Mouse (Mus musculus): Measurements from ENCODE around the gene Arfgef3. TPM values are rescaled to one million over a fixed set of nuclear protein-coding genes. Genes with fewer than 3 reads are reported as not detected.
"Not testable (repeated sequence)": the region's sequence is repeated elsewhere in the genome, so short reads cannot be mapped to it uniquely, and the experiment has no call there.

The Arfgef3 gene
- polyA plus RNA-seq, 1 experiment from 2014 or later = 6.3 TPM

DNA sequence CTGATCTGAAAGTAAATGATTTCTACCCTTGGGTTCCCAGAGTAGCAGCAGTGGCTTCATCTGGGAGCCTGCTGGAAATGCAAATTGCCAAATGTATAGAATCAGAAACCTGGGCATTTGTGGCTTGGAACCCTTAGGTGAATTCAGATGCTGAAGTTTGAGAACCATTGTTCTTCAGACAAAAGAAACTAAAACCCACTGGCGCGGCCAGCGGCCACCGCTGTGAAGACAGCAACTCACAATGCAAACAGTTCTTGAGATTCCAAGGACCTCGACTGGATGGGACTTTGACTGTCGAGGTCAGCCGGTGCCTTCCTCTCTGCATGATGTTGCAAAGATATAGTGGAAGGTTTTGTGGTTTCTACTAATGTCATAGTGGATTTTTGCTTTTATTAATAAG lies 159.6 kb downstream of the Arfgef3 start:
- no peak overlapping the region for H3K4me3 ChIP-seq (ENCODE audit: low read length)

DNA sequence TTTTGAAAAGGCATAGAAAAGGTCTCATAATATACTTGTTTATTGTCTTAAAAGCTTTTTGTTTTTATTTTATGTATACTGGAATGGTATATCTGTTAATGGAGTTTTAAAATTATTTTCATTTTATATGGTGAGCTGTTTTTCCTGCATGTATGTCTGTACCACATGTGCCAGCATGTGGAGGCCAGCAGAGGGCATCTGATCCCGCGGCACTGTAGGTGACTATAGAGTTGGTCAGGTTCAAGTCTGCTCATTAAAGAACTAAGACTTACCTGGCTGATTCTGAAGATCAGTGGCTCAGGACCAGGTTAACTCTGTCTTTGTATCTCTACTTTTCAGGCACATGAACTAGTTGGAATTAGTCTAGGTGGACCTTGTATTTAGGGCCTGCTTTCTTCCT lies 171.2 kb downstream of the Arfgef3 start:
- no peak for ATAC-seq
- H3K4me3 ChIP-seq (ENCODE audit: low read length) = no peak overlapping the region
- H3K4me2 ChIP-seq (ENCODE audit: low read length) = no peak overlapping the region
- H3K9me3 ChIP-seq (ENCODE audit: control insufficient read depth, low read length) = no peaks in the 10 kb centered on the region; the same call in 1 of the 2 replicates
- H3K36me3 ChIP-seq (ENCODE audit: control insufficient read depth, insufficient read depth, low read length) = no peaks in the 10 kb centered on the region
- H3K27me3 ChIP-seq (replicated peaks; ENCODE audit: control insufficient read depth, insufficient read depth, low read length) = no peaks in the 10 kb centered on the region
- H3K9ac ChIP-seq (ENCODE audit: low read depth, low read length) = no peak overlapping the region
- H3K27ac ChIP-seq (ENCODE audit: low read depth, low read length) = no peak overlapping the region
- H3K4me1 ChIP-seq (ENCODE audit: control insufficient read depth, insufficient read depth, low read depth, low read length) = no peaks in the 10 kb centered on the region
- 56% methylated on average over 2 of the region's 2 CpGs for WGBS

More for the DNA sequence above, 159.6 kb downstream of the Arfgef3 start:
- 5% methylated on average over 7 of the region's 7 CpGs for WGBS
- no peak for ATAC-seq
- Histone ChIP-seq H3K27ac (ENCODE audit: low read depth, low read length) (no peak overlapping the region), H3K9me3 (ENCODE audit: control insufficient read depth, low read length) (no peaks in the 10 kb centered on the region), H3K9ac (ENCODE audit: low read depth, low read length) (no peak overlapping the region), H3K4me2 (ENCODE audit: low read length) (no peak overlapping the region), H3K27me3 (replicated peaks; ENCODE audit: control insufficient read depth, insufficient read depth, low read length) (no peaks in the 10 kb centered on the region), H3K4me1 (ENCODE audit: control insufficient read depth, insufficient read depth, low read depth, low read length) (no peaks in the 10 kb centered on the region), H3K36me3 (ENCODE audit: control insufficient read depth, insufficient read depth, low read length) (peaks cover 3% of the 10 kb centered on the region; the same call in 1 of the 2 replicates)

- Histone ChIP-seq H3K4me1 (ENCODE audit: control insufficient read depth, insufficient read depth, low read depth, low read length) (no peaks in the 10 kb centered on the region), H3K9ac (ENCODE audit: low read depth, low read length) (no peak overlapping the region), H3K27me3 (replicated peaks; ENCODE audit: control insufficient read depth, insufficient read depth, low read length) (no peaks in the 10 kb centered on the region), H3K27ac (ENCODE audit: low read depth, low read length) (no peak overlapping the region), H3K36me3 (ENCODE audit: control insufficient read depth, insufficient read depth, low read length) (no peaks in the 10 kb centered on the region), H3K9me3 (ENCODE audit: control insufficient read depth, low read length) (no peaks in the 10 kb centered on the region), H3K4me2 (ENCODE audit: low read length) (no peak overlapping the region), H3K4me3 (ENCODE audit: low read length) (no peak overlapping the region)
- WGBS = 7% methylated on average over 4 of the region's 4 CpGs
- ATAC-seq = peak; percentile 73; the same call in 1 of the 2 replicates
Measured at GRCm38 (mm10) chr10:18562940-18563339, 180.8 kb downstream of the Arfgef3 start.

GRCm38 (mm10) chr10:18561445-18561844 lies 182.3 kb downstream of the Arfgef3 start:
- 55% methylated on average over 5 of the region's 5 CpGs for WGBS
- Histone ChIP-seq H3K4me1 (ENCODE audit: control insufficient read depth, insufficient read depth, low read depth, low read length) (no peaks in the 10 kb centered on the region), H3K4me2 (ENCODE audit: low read length) (no peak overlapping the region), H3K9ac (ENCODE audit: low read depth, low read length) (no peak overlapping the region), H3K4me3 (ENCODE audit: low read length) (no peak overlapping the region), H3K36me3 (ENCODE audit: control insufficient read depth, insufficient read depth, low read length) (no peaks in the 10 kb centered on the region), H3K27ac (ENCODE audit: low read depth, low read length) (no peak overlapping the region), H3K9me3 (ENCODE audit: control insufficient read depth, low read length) (no peaks in the 10 kb centered on the region), H3K27me3 (replicated peaks; ENCODE audit: control insufficient read depth, insufficient read depth, low read length) (no peaks in the 10 kb centered on the region)
- ATAC-seq = no peak

DNA sequence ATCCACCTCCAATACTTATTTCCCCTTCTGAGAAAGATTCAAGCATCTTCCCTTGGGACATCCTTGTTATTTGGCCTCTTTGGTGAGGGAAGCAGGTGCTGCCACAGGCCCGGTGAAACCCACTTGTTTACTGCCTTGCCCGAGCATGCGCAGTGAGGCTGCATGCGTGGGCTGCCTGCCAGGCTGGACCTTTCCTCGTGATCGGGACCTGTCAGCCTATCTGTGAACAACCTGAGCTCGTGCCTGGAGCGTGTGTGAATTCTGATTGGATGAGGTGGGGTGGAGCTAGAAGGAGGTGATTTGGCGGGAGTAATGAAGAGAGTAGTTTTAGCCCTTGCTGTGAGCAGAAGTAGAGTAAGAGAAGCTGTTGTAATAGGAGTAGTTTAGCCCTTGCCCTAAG lies 184.7 kb downstream of the Arfgef3 start:
- not testable (repeated sequence) for ATAC-seq; H3K4me1 ChIP-seq (ENCODE audit: control insufficient read depth, insufficient read depth, low read depth, low read length); H3K9me3 ChIP-seq (ENCODE audit: control insufficient read depth, low read length); H3K4me2 ChIP-seq (ENCODE audit: low read length); H3K9ac ChIP-seq (ENCODE audit: low read depth, low read length); H3K27me3 ChIP-seq (replicated peaks; ENCODE audit: control insufficient read depth, insufficient read depth, low read length); H3K36me3 ChIP-seq (ENCODE audit: control insufficient read depth, insufficient read depth, low read length); H3K27ac ChIP-seq (ENCODE audit: low read depth, low read length); H3K4me3 ChIP-seq (ENCODE audit: low read length)
- WGBS = 87% methylated on average over 9 of the region's 9 CpGs

GRCm38 (mm10) chr10:18549321-18550216 lies 194.2 kb downstream of the Arfgef3 start:
- peak overlapping the region; percentile 61; the same call in 1 of the 2 replicates for H3K27ac ChIP-seq (ENCODE audit: low read depth, low read length)

GRCm38 (mm10) chr10:18547381-18547780 lies 196.4 kb downstream of the Arfgef3 start:
- ATAC-seq = no peak
- Histone ChIP-seq H3K9ac (ENCODE audit: low read depth, low read length) (no peak overlapping the region), H3K4me2 (ENCODE audit: low read length) (no peak overlapping the region), H3K36me3 (ENCODE audit: control insufficient read depth, insufficient read depth, low read length) (no peaks in the 10 kb centered on the region), H3K9me3 (ENCODE audit: control insufficient read depth, low read length) (no peaks in the 10 kb centered on the region), H3K27me3 (replicated peaks; ENCODE audit: control insufficient read depth, insufficient read depth, low read length) (no peaks in the 10 kb centered on the region), H3K27ac (ENCODE audit: low read depth, low read length) (no peak overlapping the region), H3K4me1 (ENCODE audit: control insufficient read depth, insufficient read depth, low read depth, low read length) (peaks cover 5% of the 10 kb centered on the region), H3K4me3 (ENCODE audit: low read length) (no peak overlapping the region)
- WGBS = 77% methylated on average over 4 of the region's 4 CpGs

More at GRCm38 (mm10) chr10:18549321-18550216, 194.2 kb downstream of the Arfgef3 start:
- Histone ChIP-seq H3K4me2 (ENCODE audit: low read length) (peak overlapping the region; percentile 78), H3K4me1 (ENCODE audit: control insufficient read depth, insufficient read depth, low read depth, low read length) (peaks cover 5% of the 10 kb centered on the region), H3K9me3 (ENCODE audit: control insufficient read depth, low read length) (no peaks in the 10 kb centered on the region), H3K9ac (ENCODE audit: low read depth, low read length) (peak overlapping the region; percentile 62), H3K36me3 (ENCODE audit: control insufficient read depth, insufficient read depth, low read length) (no peaks in the 10 kb centered on the region), H3K4me3 (ENCODE audit: low read length) (peak overlapping the region; percentile 48), H3K27me3 (replicated peaks; ENCODE audit: control insufficient read depth, insufficient read depth, low read length) (no peaks in the 10 kb centered on the region)
- ATAC-seq = peak; percentile 79
- WGBS = under 1% methylated on average over 35 of the region's 35 CpGs

DNA sequence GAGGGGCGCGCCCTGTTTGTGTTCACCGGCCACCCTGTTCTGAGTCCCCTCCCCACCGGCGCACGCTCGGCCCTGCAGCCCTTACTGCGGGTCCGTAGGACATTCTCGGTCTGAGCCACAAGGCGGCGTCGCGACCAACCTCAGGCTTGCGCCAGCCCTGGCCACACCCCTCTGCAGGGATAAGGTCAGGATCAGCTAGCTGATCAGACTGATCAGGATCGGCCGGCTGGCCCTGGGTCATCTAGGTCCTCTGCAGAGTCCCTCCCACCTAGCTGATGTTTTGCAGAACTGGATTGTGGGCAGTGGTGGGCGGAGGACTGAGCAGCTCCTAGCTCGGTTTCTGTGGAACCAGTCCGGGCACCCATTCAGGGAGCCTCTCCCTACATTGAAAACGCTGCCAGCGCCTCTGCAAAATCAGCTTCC lies 197.9 kb downstream of the Arfgef3 start, which contains the start of gene Hebp2:
Gene Hebp2, minus strand, starts transcription at position 264 of the 423 bp plus-strand sequence.
- Histone ChIP-seq H3K9ac (ENCODE audit: low read depth, low read length) (peak within 1 kb of the TSS; percentile 87), H3K27ac (ENCODE audit: low read depth, low read length) (peak within 1 kb of the TSS; percentile 77), H3K4me2 (ENCODE audit: low read length) (peak within 1 kb of the TSS; percentile 96), H3K36me3 (ENCODE audit: control insufficient read depth, insufficient read depth, low read length) (no peaks in the 10 kb centered on the region), H3K4me3 (ENCODE audit: low read length) (peak within 1 kb of the TSS; percentile 72), H3K4me1 (ENCODE audit: control insufficient read depth, insufficient read depth, low read depth, low read length) (peaks cover 5% of the 10 kb centered on the region), H3K27me3 (replicated peaks; ENCODE audit: control insufficient read depth, insufficient read depth, low read length) (no peaks in the 10 kb centered on the region), H3K9me3 (ENCODE audit: control insufficient read depth, low read length) (no peaks in the 10 kb centered on the region)
- 0% methylated on average over 22 of the region's 22 CpGs for WGBS
- peak; percentile 91 for ATAC-seq

- H3K36me3 ChIP-seq (ENCODE audit: control insufficient read depth, insufficient read depth, low read length) = no peaks in the 10 kb centered on the region
- ATAC-seq = peak; percentile 8
- H3K9me3 ChIP-seq (ENCODE audit: control insufficient read depth, low read length) = no peaks in the 10 kb centered on the region
- peak overlapping the region; percentile 72 for H3K4me3 ChIP-seq (ENCODE audit: low read length)
- peaks cover 5% of the 10 kb centered on the region for H3K4me1 ChIP-seq (ENCODE audit: control insufficient read depth, insufficient read depth, low read depth, low read length)
- no peaks in the 10 kb centered on the region for H3K27me3 ChIP-seq (replicated peaks; ENCODE audit: control insufficient read depth, insufficient read depth, low read length)
- peak overlapping the region; percentile 87 for H3K9ac ChIP-seq (ENCODE audit: low read depth, low read length)
- peak overlapping the region; percentile 96 for H3K4me2 ChIP-seq (ENCODE audit: low read length)
- no peak overlapping the region for H3K27ac ChIP-seq (ENCODE audit: low read depth, low read length)
- WGBS = 6% methylated on average over 13 of the region's 13 CpGs
Measured at GRCm38 (mm10) chr10:18545309-18545708, 198.4 kb downstream of the Arfgef3 start.
